Mouse (Mus musculus) gastrocnemius, adult 8-10 months (tissue): ENCODE measurements around the gene Brd3. TPM values are rescaled to one million over a fixed set of nuclear protein-coding genes. Genes with fewer than 3 reads are reported as not detected.
"Not testable (repeated sequence)": the region's sequence is repeated elsewhere in the genome, so short reads cannot be mapped to it uniquely, and the experiment has no call there.

Source experiments
- DNase-seq, 2 experiments: peaks; one replicate each; pipeline ENCODE4 v3.0.0; 2022; ENCODE audit warnings: low spot score in 2 of 2
- total RNA-seq, 4 experiments: library from RNA; stranded (reverse); gene quantifications; 2 replicates each; pipeline ENCODE4 v1.2.4; 2022

Gene Brd3
- total RNA-seq = 10 to 100 TPM; 19.4 to 29.0 (median 24.9) TPM

DNA sequence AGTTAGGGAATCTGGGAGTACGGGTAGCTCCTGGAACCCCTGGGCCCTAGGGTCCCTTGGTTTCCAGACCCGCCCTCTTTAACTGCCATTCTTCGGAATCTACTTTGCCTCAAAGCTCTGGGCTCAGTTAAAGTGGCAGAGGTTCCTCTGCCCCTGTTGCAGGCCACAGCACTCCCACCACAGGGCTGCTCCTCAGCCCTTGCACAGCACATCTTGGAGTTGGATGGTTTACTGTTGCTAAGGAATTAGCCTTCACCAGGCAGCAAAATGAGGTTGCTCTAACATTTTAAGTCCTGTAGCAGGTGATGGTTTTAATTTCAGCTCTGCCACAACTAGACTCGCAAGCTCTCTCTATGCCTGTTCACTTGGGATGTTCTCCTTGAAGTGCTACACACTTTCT, at the start of gene Brd3:
Gene Brd3 (minus strand): TSS at position 101 of the 400 bp plus-strand sequence.
- DNase-seq = no peak

DNA sequence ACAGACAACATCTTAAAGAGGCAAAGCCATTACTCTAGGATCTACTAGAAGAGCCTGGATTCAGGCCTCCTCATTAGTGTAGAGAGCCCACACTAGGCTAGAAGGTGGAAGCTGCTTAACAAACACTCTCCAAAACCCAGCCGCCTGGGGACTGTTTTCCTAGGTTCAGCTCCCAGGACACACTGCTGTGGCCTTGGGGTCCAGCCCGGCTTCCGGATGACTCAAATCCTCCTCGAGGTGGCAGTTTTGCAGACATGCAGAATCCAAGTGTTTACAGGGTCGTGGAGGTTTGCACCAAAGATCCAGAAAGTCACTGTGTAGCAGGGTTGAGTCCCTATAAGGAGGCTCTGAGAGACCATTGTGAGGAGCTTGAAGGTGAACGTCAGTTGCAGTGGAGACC, 49.5 kb upstream of the Brd3 start:
- DNase-seq = no peak

DNA sequence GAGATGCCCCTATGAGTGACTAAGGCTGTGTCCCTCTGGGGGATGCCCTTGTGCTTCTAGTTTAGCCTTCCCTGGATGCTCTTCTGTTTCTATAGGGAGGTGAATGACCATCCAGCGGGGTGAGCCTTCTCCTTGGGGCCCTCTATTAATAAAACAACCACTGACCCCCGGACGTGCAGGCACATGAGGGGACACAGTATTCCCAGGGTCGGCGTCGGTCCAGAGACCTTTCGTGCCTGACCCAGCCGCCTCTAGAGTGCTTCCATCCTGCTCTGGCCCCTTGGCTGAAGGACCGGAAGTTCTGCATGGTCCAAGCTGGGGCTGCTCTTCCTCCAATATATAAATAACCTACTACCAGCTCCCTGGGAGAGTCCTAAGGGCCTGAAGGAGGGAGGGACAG, 46.8 kb upstream of the Brd3 start:
- no peak for DNase-seq

DNA sequence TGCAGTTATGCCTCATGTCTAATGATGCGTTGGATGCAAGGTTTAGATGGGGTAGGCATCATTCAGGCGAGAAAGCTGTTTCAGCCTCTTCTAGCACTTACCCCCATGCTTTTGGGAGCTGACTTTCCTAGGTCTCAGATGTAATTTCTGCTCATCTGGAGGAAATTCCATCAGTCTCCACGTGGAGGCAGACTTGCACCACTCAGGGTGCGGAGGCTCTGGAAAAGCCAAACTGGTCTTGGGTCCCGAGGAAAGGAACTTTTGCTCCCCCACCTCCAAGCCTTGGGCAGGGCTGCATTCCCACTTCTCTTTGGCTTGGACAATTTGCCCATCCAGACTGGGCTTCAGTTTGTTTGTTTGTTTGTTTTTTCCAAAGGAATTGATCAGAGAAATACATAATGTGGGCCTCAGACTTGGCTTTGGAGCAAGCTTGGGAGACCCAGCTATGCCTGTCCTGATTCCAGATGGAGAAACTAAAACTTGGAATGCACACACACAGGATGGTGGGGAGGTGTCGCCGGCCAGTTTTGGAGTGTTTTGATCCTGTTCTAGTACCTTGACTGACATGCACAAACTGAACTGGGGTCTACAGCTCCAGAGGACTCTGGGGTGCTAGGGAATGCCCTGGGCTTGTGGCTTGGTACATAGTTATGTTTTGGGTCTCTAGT, 45.3 kb upstream of the Brd3 start:
- peak; percentile 57 to 58 for DNase-seq

DNA sequence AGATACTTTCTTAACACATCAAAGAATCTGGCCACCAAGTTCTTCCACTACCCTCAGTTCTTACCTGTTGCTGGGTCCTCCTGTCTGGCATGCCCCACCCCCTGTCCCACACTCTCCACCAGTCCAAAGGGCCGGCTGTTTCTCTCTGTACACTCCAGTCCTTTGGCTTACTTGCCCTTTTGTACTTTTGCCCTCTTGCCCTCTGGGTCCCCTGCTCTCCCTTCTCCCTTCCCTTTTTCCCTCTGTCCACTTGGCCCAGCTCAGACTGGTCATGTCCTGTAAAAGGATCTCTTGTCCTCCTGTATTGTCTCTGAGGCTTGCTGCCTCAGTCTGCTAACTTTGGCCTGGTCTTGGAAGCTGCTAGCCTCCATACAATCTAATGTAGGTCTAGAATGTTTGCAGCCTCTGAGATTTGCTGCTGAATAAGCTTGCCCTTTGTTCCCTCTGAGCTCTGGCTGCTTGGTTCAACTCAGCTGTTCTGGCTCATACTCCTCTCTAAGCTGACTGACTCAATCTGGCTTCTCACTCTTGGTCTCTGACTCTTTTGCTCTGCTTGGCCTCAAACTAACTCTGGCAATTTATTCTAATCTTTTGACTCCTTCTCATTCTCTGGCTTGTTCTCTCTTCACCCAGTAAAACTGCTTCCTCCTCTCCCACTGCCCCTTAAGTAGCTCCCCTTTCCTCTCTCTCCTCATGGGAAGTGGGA, 41.4 kb upstream of the Brd3 start:
- DNase-seq = no peak

DNA sequence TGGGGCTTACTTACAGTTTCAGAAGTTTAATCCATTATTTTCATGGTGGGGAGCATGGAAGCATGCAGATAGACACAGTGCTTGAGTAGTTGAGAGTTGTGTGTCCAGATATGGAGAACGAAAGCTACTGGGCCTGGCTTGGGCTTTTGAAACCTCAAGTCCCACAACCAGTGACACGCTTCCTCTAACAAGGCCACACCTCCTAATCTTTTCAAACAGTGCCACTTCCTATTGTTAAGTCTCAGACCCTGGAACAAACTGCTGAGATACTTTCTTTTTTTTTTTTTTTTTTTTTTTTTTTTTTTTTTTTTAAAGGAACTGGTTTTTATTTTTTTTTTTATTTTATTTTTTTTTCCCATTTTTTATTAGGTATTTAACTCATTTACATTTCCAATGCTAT, 40.5 kb upstream of the Brd3 start:
- DNase-seq = no peak

DNA sequence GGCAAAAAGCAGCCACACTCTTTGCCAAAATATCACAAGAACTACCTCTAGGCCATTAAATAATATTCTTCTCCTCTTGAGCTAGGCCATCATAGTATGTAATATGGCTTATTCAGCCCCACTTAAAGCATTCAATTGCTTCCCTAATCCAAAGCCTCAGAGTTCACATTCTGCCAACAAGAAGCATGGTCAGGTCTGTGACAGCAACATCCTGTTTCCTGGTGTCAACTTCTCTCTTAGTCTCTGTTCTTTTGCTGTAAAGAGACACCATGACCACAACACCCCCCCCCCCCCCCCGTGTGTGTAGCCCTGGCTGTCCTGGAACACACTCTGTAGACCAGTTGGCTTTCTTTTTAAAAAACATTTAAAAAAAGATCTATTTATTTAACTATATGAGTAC, 39.9 kb upstream of the Brd3 start:
- DNase-seq = no peak

DNA sequence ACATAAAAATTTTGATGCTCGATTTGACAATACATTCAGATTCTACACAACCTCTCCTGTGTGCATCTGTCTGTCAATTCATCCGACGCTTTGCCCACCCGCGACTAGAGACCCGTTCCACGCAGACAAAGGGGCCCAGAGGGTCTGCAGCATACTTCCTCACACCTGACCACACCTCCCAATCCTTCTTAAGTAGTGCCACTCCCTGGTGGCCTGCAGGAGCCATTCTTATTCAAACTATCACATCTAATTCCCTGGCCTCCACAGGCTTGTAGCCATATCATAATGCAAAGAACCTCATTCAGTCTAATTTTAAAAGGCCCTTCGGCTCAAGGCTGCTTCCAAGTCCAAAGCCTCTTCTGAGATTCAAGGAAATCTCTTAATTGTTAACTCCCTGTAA, 38.6 kb upstream of the Brd3 start:
- not testable (repeated sequence) for DNase-seq

DNA sequence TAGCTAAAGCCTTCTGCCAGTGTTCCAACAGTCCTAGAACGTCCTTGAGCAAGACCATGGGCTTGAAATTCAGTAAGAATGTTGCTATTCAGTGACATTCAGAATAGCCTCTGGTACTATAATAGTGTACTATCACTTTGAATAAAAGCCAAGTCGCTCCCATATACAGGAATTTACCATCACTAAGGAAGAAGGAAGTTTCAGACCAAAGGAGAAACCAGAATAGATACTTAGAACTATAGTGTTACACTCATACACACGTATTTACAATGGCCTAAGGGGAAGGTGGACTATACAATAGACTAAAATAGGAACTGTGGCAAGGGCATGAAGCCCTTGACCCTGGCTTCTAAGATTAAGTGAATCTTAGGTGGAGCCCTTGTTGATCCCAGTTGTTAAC, 38.1 kb upstream of the Brd3 start:
- DNase-seq = not testable (repeated sequence)

DNA sequence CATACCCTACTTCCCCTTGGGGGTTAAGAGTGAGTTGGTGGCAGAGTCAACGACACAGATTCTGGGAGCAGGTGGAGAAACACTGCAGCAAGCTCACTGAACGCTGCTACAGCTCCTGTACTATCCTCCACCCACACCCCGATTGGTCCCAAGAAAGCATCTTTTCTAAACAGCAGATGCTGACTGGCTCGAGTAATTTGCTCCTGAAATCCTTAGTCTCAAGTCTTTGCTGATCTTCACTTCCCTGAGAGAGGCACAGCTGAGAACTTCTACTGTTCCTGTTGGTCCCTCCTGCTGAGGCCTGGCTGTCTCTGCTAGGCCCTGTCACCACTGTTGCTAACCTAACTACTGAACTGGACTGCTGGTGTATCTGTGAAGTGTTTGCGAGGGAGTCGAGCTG, 37.2 kb upstream of the Brd3 start:
- DNase-seq = no peak

DNA sequence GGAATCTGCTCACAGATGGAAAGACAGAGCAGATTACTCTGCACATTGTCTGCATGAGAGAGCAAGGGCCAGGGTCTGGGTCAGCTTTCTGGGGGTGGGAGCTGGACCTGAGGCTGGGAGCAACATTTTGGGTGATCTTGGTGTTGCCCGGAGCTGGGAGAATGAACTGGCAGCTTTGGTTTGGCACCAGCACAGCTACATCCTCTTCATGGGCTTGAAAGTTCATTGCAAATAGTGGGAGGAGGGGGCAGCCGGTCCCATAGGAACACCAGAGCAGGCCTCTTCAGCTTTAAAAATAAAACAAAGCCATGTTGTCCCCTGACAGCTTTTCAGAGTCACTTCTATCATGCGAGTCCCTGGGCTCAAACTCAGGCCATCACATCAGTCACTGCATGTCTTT, 33.8 kb upstream of the Brd3 start:
- DNase-seq = no peak

DNA sequence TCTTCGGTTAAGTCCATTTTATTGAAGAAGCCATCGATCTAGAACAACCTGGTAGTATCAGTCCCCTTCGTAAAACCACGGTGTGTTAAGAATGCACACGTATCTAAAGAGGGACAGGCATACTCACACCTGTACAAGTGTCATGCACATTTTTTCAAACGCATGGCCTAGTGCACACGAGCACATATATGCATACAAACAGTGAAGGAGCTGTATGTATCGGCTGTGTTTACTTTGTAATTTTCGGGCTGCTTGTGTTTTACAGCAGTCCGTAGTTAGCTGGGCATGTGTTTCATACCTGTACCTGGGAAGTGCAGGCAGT, 33.0 kb upstream of the Brd3 start:
- DNase-seq = no peak

DNA sequence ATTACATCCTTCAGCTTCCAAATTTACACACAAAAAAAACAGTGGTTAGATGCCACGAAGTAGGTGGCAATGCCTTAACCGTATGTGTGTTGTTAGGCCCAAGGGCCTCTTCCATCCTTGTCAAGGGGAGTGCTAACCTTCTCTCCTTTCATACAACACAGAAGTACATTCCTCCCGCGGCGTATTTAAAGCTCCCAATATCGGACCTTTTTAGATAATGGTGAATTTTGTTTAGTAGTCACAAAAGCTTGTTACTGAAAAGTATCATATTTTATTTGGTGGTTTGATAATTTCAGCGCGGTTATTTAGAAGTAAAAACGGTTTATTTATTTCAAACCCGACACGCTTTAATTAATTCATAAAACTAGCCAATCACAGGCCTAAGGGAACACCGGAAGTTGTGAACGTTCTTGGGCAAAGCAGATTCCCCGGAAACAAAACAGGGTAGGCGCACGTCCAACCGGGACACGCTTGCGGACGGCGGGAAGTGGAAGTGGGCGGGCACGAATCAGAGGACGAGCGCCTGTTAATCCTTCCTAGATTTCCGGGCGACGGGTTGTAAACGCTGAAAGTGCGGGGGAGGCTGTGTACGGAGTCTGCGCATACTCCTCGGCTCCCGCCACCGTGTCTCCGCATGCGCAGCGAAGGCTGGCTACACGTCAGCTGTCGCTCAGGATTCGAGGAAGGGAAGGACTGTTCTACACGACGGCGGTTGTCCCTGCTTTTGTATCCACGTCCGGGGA, 32.5 kb upstream of the Brd3 start:
- DNase-seq = peak; percentile 97 to 99

DNA sequence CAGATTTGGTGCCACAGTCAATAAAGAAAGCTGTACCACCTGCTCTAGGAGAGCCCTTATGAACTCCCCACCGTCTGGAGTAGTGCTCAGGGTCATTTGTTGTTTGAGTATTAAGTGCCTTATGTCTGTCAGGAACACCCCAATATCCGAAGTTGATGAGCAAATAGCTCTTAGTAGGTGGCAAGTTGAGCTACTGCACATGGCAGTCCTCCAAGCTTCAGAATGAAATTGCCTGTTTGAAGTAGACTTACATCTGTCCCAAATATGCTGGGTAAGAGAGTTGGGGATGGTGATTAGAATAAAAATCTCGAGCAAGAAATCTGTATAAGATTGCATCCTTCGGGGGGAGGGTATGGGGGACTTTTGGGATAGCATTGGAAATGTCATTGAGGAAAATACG, 31.9 kb upstream of the Brd3 start:
- DNase-seq = no peak

DNA sequence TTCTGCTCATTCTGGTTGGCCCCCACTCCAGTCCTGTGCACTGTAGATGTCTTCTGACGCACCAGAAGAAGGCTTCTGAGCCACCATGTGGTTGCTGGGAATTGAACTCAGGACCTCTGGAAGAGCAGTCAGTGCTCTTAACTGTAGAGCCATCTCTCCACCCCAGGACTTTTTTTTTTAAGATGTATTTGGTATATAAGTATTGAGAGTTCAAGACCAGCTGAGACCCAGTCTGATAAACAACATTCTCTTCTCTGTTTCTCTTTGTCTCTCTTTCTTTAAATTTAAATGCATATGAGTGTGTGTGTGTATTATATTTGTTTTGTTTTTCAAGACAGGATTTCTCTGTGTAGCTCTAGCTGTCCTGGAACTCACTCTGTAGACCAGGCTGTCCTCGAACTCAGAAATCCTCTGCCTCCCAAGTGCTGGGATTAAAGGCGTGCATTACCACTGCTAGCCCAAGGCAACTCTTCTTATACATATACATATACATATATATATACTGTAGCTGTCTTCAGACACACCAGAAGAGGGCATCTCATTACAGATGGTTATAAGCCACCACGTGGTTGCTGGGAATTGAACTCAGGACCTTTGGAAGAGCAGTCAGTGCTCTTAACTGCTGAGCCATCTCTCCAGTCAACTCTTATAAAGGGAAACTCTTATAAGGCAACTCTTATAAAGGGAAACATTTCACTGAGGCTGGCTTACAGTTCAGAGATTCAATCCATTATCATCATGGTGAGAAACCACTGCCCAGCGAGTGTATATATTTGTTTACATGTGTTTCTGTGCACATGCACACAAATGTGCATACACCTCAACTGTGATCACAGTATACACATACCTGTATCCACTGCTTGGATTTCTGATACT, 31.2 kb upstream of the Brd3 start:
- not testable (repeated sequence) for DNase-seq

DNA sequence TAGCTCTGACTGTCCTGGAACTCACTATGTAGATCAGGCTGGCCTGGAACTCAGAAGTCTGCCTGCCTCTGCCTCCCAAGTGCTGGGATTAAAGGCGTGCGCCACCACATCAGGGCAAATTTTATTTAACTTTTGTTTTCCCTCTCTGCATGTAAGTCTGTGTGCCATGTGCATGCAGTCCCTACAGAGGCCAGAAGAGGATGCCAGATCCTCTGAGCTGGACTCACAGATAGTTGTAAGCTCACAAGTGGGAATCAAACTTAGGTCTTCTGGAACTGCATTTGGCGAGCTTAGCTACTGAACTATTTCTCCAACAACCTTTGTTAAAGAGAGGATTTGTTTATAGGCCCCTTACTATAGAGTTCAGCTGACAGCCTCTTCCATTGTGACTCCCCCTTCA, 10.8 kb upstream of the Brd3 start:
- DNase-seq = no peak

DNA sequence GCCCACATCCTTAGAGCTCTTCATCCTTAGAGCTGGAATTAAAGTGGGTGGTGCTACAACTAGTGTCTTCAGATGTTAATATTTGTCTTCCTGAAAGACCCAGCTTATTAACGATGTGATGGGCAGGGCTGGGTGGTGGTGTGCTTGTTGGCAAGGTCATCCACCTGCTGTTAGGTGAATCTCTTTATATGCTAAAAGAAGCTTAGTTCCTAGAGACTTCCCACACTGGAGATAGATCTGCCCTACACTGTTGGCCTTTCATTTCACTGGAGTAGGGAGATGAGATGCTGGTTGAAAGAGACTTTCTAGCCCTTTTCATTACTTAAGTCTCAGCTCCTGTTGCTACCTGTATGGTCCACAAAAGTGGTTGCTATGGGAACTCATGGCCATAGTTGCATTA, 8.8 kb upstream of the Brd3 start:
- no peak for DNase-seq

DNA sequence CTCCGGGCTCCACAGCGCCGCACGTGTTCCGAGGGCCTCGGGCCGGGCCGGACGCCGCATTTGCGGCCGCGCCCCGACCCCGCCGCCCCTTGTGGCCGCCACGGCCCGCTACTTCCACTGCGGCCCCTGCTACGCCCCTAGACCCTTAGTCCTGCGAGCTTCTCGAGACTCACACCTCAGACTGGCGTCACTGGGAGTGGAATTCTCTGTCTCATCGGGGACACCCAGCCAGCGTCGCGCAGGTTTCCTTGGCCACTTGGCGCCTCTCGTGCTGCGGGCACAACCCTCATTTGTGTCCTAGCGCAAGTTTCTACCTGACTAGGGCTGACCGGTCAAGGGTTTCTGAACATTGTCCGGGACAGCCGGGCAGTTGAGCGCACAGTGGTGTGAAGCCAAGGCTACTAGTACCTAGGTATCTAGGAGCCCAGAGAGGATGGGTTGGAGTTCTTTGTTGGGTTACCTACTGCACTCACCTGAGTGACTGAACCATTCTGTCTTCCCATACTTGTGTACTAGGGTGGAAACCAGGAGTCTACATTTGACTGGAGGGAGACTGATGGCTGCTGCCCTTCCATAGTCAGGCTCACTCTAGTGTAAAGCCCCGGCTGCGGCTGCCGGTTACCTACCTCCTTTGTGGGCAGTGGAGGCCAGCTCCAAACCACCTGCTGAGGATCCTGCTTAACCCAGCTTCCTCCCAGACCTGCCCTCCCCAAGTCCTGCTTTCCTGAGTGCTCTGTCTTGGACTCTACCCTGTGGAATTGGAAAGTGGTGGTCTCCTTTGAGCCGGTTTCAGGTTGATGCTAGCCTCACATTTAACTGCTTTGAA, 8.1 kb upstream of the Brd3 start:
- no peak for DNase-seq

DNA sequence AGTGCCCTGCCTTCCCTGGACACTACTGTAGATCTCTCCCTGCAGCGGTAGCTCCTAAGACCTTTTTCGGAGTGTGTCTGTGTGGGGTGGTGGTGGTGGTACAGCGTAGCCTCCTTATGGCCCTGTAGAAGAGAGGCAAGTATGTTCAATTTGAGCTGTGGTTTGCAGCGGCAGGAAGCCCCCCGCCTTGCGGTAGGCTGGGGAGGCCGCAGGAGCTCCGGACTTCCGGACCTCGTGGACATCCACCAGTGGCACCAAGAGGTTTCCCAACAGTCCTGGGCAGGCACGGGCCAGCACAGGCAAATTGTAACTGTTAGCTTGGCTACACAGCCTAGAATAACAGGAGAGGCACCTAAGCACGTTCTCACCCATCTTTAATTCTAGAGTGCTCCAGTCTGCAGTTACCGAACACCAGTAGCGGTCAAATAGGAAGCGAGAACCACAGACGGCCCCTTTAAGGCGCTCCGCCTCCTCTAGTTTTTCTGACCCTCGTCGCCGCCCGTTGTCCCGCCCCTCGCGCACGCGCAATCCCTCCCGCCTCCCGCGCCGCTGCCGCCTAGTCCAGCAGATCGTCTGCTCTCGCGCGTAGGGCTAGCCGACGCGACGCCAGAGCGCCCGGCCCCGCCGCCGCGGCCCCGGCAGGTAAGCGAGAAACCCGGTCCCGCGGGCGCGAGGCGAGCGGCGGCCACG, 7.3 kb upstream of the Brd3 start, which contains the start of gene Wdr5:
Gene Wdr5 (plus strand): TSS at position 519 of the 690 bp plus-strand sequence.
- peak; percentile 90 for DNase-seq

DNA sequence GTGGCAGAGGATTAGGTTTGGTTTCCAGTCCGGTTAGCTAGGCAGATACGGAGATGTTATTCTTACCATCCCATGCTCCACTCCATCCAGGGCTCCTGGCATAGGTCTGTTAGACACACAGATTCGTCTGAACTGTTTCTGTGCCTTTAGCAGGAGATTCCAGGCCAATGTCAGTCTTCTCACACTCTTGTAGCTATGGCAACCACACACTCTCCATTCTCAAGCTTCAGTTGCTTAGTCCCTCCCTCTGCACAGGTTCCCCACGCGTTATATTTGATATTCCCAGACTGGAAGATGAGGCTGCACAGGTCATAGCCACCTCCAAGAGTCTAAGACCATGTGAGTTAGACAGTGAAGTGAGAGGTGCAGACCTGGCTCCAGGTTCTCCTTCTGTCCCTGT, 6.4 kb upstream of the Brd3 start:
- no peak for DNase-seq
